Mouse (Mus musculus) adrenal gland, adult 2 months (tissue): ENCODE results near the gene Zbtb9. TPM values are rescaled to one million over a fixed set of nuclear protein-coding genes. Genes with fewer than 3 reads are reported as not detected.

ENCODE experiments used
- DNase-seq: peaks from one replicate; pipeline ENCODE4 v3.0.0; 2021
- microRNA-seq, 2 experiments: library from miRNA; unstranded; fragments of <30 nt; microRNA quantifications; one replicate each; pipeline ENCODE4 v1.2.0; 2021
- polyA plus RNA-seq: library from polyadenylated mRNA; depleted of rRNA; stranded (reverse); fragments of >200 nt; gene quantifications from 2 replicates; pipeline ENCODE4 v1.2.3, GENCODE M21; 2012; rRNA removed
- total RNA-seq, 2 experiments: library from RNA; stranded (reverse); gene quantifications; 2 replicates each; pipeline ENCODE4 v1.2.3; 2021

Zbtb9 gene
- total and polyA plus RNA-seq, 3 experiments = 4.6 to 8.7 (median 7.1) TPM

- no peak for DNase-seq
Measured at GRCm38 (mm10) chr17:27040304-27041045, 67.5 kb downstream of the Zbtb9 start.

GRCm38 (mm10) chr17:27041046-27041786 lies 68.2 kb downstream of the Zbtb9 start:
- DNase-seq = no peak

GRCm38 (mm10) chr17:27041787-27042055 lies 68.8 kb downstream of the Zbtb9 start:
- DNase-seq = no peak

DNA sequence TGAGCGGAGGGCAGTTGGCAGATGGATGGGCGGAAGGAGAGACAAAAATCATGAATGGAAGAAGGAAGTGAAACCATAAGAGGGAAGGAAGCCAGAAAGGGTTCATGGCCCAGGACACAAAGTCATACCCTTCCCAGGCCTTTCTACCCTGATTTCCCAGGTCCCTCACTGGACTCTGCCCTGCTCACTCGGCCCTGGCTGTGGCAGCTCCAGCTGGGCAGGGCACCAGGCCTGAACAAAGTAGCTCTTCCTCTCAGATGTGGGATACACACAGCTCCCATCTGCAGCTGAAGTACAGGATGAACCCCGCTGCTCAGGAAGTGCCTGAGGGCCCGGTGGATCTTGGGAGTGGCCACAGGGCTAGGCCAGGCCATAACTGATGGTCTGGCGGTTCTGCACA lies 69.9 kb downstream of the Zbtb9 start:
- DNase-seq = no peak

DNA sequence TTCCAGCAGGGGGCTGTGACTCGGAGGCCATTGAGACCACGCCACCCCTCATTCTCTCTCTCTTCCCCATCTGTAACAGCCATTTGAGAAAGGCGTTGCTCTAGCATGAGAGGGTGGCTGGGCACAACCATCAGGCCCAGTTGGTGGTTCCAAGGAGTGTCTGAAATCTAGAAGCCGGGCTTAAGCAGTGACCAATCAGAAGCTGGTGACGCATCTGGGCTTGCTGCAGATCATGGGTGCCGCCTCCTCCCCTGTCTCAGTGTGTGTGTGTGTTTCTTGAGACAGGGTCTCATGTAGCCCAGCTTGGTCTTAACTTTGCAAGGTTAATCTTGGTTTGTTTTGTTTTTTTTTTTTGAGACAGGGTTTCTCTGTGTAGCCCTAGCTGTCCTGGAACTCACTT lies 72.2 kb downstream of the Zbtb9 start:
- no peak for DNase-seq

DNA sequence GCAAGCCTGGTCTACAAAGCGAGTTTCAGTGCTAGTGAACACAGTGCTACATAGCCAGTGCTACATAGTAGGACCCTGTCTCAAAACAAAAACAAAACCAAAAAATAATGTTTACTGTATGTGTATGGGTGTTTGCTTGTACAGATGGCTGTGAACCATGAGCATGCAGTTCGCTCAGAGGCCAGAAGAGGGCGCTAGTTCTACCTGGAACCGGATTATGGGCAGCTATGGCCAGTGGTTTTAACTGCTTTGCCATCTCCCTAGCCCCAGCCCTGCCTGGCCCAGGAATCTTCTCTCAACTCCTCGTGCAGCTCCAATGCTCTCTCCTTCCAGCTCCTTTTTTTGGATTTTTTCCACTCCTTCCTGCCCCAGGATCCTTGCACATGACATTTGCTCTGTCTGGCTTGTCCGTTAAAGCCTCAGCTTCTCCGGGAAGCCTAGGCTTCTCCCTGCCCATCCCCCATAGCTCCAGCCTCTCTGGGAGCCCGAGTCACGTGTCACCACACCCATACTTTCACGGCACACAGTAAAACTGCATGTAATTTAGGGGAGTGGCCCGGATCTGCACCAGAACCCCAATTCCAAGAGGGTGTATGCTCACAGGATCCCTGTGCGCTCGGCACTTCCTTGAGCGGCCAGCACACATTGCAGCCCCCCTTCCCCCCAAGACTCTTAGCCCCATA lies 74.9 kb downstream of the Zbtb9 start:
- no peak for DNase-seq

DNA sequence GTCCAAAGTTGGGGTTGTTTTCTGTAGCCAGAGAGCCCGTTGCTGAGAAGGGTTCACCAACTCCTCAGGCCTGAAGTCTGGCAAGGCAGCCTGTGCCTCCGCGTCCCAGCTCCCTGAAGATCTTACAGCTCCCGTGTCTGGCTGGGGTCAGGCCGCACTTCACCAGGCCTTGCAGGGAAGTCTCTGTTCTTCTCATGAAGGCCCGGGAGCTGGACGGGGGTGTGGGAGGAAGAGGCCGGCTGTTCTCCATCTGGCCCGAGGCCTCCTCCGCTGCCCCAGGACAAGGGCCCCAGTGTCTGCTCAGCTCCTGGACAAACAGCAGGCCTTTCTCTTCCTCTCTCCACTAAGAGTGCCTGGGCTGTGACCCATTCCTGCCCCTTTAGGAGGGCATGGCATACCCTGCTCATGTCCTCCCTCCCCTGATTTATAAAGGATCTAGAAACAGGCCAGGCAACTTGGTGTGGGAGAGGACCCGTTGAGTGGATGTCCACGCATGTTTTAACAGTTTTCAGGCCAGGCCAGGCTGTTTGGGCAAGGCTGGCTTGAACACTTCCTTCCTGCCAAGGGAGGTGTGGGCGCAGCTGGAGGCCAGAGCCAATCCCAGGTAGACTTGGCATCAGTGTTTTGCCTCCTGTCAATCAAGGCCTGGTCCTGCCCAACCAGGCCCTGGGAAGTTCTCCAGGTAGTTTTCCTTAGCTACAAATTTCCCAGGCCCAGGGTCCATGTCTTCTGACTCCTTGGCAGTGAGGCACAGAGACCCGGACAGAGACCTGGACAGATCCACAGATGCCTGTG lies 75.7 kb downstream of the Zbtb9 start:
- DNase-seq = no peak

GRCm38 (mm10) chr17:27050853-27051252 lies 77.9 kb downstream of the Zbtb9 start:
- DNase-seq = no peak

- peak; percentile 63 for DNase-seq
Measured at GRCm38 (mm10) chr17:27051514-27051913, 78.5 kb downstream of the Zbtb9 start.

DNA sequence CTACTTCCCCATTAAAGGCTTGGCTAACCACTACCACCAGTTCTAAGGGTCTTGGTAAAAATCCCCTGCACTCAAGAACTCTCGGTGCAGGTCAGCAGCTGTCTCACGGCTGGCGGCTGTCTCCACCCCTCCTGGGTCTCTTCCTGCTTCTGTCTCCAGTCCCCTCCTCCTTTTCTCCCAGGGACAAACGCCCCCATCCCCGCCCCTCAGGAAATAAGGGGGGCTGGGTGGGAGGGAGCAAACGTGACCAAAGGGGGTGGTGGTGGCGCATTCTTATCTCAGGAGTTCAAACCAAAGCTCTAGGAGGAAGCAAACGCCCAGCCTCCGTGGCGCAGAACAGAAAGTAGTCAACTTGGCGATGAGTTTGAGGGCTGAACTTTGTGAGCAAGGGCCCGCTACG lies 83.2 kb downstream of the Zbtb9 start:
- peak; percentile 83 for DNase-seq

DNA sequence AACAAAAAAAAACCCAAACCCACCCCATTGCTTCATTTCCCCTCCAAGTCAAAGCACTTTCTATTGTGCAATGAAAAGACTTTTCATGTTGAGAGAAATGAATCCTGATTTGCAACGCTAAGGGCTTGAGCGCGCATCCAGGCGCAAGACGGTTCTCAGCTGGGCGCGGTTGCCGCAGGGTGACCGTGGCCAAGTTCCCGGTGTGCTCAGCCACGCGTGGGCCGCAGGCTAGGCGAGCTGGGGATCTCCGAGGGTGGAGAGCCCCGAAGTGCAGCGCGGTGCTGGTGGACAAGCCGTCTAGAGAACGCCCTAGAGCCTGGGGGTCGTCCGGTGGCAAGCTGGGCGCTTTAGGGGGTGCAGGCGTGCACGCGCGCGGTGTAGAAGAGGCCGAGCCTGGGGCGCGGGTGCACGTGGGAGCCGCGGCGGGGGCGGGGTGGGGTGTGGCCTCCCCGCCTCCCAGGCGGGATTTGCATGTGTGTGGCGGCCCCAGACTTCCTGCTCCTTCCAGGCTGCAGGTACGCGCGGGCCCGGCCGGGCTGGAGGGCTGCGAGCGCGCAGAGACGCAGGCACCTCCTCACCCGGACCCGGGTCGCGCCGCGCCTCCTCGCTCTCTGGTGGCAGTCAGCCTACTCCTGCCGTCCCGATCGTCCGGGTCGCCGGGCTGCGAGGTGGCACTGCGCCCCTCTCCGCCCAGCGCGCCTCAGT lies 84.0 kb downstream of the Zbtb9 start, which contains the start of gene Itpr3:
Itpr3 (plus strand) TSS at position 493 of the 705 bp plus-strand sequence.
- DNase-seq = peak; percentile 91

GRCm38 (mm10) chr17:27057517-27058055 lies 84.6 kb downstream of the Zbtb9 start:
- no peak for DNase-seq

Small RNA genes lying within 50 kb of the gene (microRNA-seq; reads per million reads assigned to microRNA genes)
- gene Mir3083 (0.41 to 1.3 reads per million in 2 experiments), gene Mir6968 (2.2 to 3.7 reads per million in 2 experiments)

Other genes with a start within 250 kb of the Zbtb9 start
- gene Bnip1, start 192.1 kb upstream of the Zbtb9 start, total RNA-seq = 10 to 100 TPM; 22.1 to 22.3 TPM
- gene Bnip1, start 192.1 kb upstream of the Zbtb9 start, polyA plus RNA-seq = 10.1 and 12.9 TPM in 2 replicates
- not detected for gene Nkx2-5, start 128.2 kb upstream of the Zbtb9 start, total RNA-seq
- 0.16 and 0.26 TPM in 2 replicates for gene Nkx2-5, start 128.2 kb upstream of the Zbtb9 start, polyA plus RNA-seq
- gene Kifc5b, start 56.1 kb upstream of the Zbtb9 start, total RNA-seq = 1 to 10 TPM; 1.0 to 1.3 TPM
- gene Kifc5b, start 56.1 kb upstream of the Zbtb9 start, polyA plus RNA-seq = 1.2 and 2.1 TPM in 2 replicates
- 10 to 100 TPM; 35.2 to 36.4 TPM for gene Phf1, start 40.1 kb upstream of the Zbtb9 start, total RNA-seq
- gene Phf1, start 40.1 kb upstream of the Zbtb9 start, polyA plus RNA-seq = 202 and 271 TPM in 2 replicates
- gene Cuta, start 33.6 kb upstream of the Zbtb9 start, total RNA-seq = 100 to 1,000 TPM; 145 to 164 TPM
- 378 and 381 TPM in 2 replicates for gene Cuta, start 33.6 kb upstream of the Zbtb9 start, polyA plus RNA-seq
- gene Syngap1, start 31.9 kb upstream of the Zbtb9 start, total RNA-seq = 10 to 100 TPM; 14.3 to 21.8 TPM
- gene Syngap1, start 31.9 kb upstream of the Zbtb9 start, polyA plus RNA-seq = 51.6 and 56.0 TPM in 2 replicates
- 10 to 100 TPM; 35.0 to 41.6 TPM for gene Bak1, start 55.8 kb downstream of the Zbtb9 start, total RNA-seq
- 45.3 and 57.4 TPM in 2 replicates for gene Bak1, start 55.8 kb downstream of the Zbtb9 start, polyA plus RNA-seq
- gene Itpr3, start 84.1 kb downstream of the Zbtb9 start, total RNA-seq = 1 to 10 TPM; 5.0 to 6.7 TPM
- 6.0 and 6.9 TPM in 2 replicates for gene Itpr3, start 84.1 kb downstream of the Zbtb9 start, polyA plus RNA-seq
- gene Uqcc2, start 160.7 kb downstream of the Zbtb9 start, total RNA-seq = 100 to 1,000 TPM; 218 to 406 TPM
- gene Uqcc2, start 160.7 kb downstream of the Zbtb9 start, polyA plus RNA-seq = 132 and 172 TPM in 2 replicates
- gene Ip6k3, start 194.6 kb downstream of the Zbtb9 start, total RNA-seq = 1 to 10 TPM in 1 of 2 experiments, under 1 TPM in 1; 0.69 to 1.9 TPM
- 0.83 and 1.2 TPM in 2 replicates for gene Ip6k3, start 194.6 kb downstream of the Zbtb9 start, polyA plus RNA-seq
- gene Lemd2, start 231.3 kb downstream of the Zbtb9 start, total RNA-seq = 10 to 100 TPM; 53.3 to 56.3 TPM
- gene Lemd2, start 231.3 kb downstream of the Zbtb9 start, polyA plus RNA-seq = 152 and 185 TPM in 2 replicates